Mouse (Mus musculus) testis, adult 2 months (tissue): ENCODE results near the gene Erich4. TPM values are rescaled to one million over a fixed set of nuclear protein-coding genes. Genes with fewer than 3 reads are reported as not detected.

Experiments
- H3K27ac ChIP-seq: fragments of 200-500 bp; 2 replicates; pipeline ENCODE4 v1.5.1; 2012; ENCODE audit warnings: low read depth, low read length; ENCODE audit not compliant: control insufficient read depth, insufficient read depth
- H3K27me3 ChIP-seq: fragments of 200-500 bp; 2 replicates; pipeline ENCODE4 v1.6.1; 2012; ENCODE audit warnings: mild to moderate bottlenecking, low read length, moderate library complexity; ENCODE audit not compliant: control insufficient read depth, insufficient read depth
- H3K36me3 ChIP-seq: fragments of 200-500 bp; 2 replicates; pipeline ENCODE4 v1.6.1; 2012; ENCODE audit warnings: mild to moderate bottlenecking, low read length; ENCODE audit not compliant: control insufficient read depth, insufficient read depth
- H3K4me1 ChIP-seq: fragments of 200-500 bp; 2 replicates; pipeline ENCODE4 v1.6.1; 2012; ENCODE audit warnings: low read length; ENCODE audit not compliant: control insufficient read depth, insufficient read depth
- H3K4me3 ChIP-seq: fragments of 200-500 bp; 2 replicates; pipeline ENCODE4 v1.5.1; 2012; ENCODE audit warnings: low read depth, mild to moderate bottlenecking, low read length, moderate library complexity, mixed read lengths; ENCODE audit not compliant: control insufficient read depth
- CTCF ChIP-seq: fragments of 200-500 bp; IDR thresholded peaks from 2 replicates; pipeline ENCODE4 v1.5.1; 2012; ENCODE audit warnings: low read depth, mild to moderate bottlenecking, inconsistent platforms, low read length, moderate library complexity; ENCODE audit not compliant: control insufficient read depth, insufficient read depth, insufficient replicate concordance
- POLR2A ChIP-seq: fragments of 200-500 bp; IDR thresholded peaks from 2 replicates; pipeline ENCODE4 v1.6.1; 2012; ENCODE audit warnings: low read depth, mild to moderate bottlenecking, inconsistent platforms, low read length, moderate library complexity; ENCODE audit not compliant: control insufficient read depth
- polyA plus RNA-seq: library from polyadenylated mRNA; depleted of rRNA; stranded (reverse); fragments of >200 nt; gene quantifications from 2 replicates; pipeline ENCODE4 v1.2.3, GENCODE M21; 2012

Erich4 gene
- polyA plus RNA-seq, 1 experiment = not detected

DNA sequence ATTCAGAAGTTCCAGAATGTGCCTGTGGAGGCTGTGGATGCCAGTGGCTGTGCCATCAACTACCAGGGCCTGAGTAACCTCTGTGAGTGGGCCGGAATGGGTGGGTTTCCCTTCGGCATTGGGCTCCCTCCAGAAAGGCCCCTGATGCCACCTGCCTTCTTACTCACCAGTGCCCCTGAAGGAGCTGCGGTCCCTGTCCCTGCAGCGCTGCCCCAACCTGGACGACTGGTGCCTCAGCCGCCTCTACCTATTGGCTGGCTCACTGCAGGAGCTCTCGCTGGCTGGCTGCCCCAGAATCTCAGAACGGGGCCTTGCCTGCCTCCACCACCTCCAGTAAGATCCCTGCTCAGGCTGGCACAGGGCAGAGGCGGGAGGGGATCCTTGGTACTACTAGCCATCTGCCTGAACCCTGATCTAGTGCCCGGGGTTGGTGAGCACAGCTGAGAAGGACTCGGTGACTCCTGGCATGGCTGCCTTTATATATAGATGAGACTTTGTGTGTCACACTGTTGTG is 8.2 kb upstream of the Erich4 start:
- TF ChIP-seq POLR2A (no peak), CTCF (no peak)
- H3K27me3 ChIP-seq = no peaks in the 10 kb centered on the region
- peaks cover 20% of the 10 kb centered on the region for H3K4me1 ChIP-seq
- H3K36me3 ChIP-seq = peaks cover 2% of the 10 kb centered on the region
- H3K4me3 ChIP-seq = no peak overlapping the region
- no peak overlapping the region for H3K27ac ChIP-seq

DNA sequence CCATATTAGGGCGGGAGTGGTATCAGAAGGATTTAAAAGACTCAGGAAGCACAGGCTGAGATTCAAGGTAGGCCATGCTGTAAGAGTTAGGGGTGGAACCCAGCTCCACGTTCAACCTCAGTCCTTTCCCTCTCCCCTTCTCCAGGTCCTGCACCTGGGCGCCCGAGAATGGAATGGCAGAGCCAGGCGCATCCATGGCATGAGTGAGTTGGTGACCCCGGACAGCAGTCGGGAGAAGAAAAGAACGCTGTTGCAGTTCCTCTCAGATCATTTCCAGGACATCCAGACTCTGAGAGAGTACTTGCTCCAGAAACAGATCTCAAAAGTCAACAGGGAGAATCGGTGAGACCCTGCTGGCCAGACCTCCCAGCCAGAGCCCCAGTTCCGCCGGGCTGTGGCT is 5.1 kb upstream of the Erich4 start:
- Histone ChIP-seq H3K36me3 (peaks cover 2% of the 10 kb centered on the region), H3K4me1 (peaks cover 10% of the 10 kb centered on the region), H3K27ac (no peak overlapping the region), H3K27me3 (no peaks in the 10 kb centered on the region), H3K4me3 (no peak overlapping the region; the same call in 1 of the 2 replicates)
- TF ChIP-seq CTCF (no peak), POLR2A (no peak)

DNA sequence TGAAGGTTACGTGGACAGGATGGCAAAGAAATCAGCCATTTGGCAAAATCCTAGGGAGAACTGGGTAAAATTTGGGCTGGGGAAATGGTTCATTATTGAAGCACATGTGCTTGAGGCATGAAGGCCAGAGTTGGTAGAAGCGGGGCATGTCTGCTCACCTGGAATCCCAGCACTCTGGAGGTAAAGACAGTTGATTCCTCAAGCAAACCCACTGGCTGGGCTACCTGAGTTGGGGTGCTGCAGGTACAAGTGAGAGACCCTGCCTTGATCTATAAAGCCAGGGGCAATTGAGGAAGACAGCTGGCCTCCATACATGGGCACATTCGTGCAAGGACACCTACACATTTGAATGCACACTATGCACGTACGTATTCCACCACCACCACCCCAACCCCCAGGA is 4.4 kb upstream of the Erich4 start:
- peaks cover 2% of the 10 kb centered on the region for H3K36me3 ChIP-seq

DNA sequence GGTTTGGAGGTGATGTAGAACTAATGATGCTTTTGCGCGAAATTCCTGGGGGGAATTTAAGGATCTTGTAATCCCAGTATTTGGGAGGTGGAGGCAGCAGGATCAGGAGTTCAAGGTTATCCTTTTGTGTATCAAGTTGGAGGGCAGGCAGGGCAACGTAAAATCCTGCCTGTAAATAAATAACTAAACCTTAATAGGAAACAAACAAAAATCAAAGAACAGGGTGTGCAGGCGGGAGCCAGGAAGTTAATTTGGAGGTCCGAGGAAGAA is 4.0 kb upstream of the Erich4 start:
- Histone ChIP-seq H3K27ac (peak overlapping the region; percentile 87), H3K36me3 (peaks cover 1% of the 10 kb centered on the region; the same call in 1 of the 2 replicates), H3K27me3 (no peaks in the 10 kb centered on the region), H3K4me3 (peak overlapping the region; percentile 97), H3K4me1 (peaks cover 12% of the 10 kb centered on the region)
- TF ChIP-seq CTCF = no peak
- TF ChIP-seq POLR2A = no peak

More for the DNA sequence above, 4.4 kb upstream of the Erich4 start:
- Histone ChIP-seq H3K4me1 (peaks cover 10% of the 10 kb centered on the region), H3K27ac (no peak overlapping the region), H3K27me3 (no peaks in the 10 kb centered on the region), H3K4me3 (peak overlapping the region; percentile 97)
- TF ChIP-seq CTCF = no peak
- TF ChIP-seq POLR2A = no peak

DNA sequence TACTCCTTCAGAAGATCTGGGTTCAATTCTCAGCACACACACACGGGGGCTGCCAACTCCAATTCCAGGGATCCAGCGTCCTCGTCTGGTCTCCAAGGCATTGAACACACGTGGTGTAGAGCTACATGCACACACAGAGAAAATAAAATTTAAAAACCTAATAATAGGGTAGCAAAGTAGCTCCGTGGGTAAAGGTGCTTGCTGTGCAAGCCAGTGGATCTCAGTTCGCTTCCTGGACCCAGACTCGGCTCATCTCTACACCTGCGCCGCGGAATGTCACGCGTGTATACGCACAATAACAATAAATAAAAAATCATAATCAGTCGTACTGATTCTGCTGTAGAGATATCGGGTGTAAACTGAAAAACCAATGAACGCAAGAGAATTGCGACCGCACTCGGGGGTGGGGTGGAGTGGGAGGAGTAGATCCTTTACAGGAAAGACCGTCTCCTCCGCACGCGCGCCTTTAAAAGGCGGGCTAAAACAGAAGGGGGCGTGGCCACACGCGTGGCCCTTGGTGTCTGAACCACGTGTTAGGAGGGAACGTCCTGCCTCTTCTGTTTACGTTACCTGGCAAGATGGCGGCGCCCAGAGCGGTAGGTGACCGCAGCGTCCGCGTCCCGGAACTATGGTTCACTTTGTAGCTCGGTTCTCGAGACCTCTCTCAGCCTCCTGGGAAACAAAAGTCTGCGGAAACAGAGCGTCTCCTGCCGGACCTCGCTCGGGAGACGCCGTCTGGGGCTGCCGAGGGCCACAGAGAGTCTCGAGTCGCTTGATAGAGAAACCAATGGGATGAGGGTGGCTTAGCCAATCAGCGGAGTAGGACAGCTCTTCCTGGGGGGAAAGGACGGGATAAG is 3.4 kb upstream of the Erich4 start, which contains the start of gene Dmac2:
Dmac2 (plus strand) TSS at position 550 of the 857 bp plus-strand sequence.
- peaks cover 12% of the 10 kb centered on the region for H3K4me1 ChIP-seq
- peaks cover 1% of the 10 kb centered on the region; the same call in 1 of the 2 replicates for H3K36me3 ChIP-seq
- peak within 1 kb of the TSS; percentile 87 for H3K27ac ChIP-seq
- H3K4me3 ChIP-seq = peak within 1 kb of the TSS; percentile 97
- TF ChIP-seq CTCF (no peak), POLR2A (peak; percentile 95)
- no peaks in the 10 kb centered on the region for H3K27me3 ChIP-seq

DNA sequence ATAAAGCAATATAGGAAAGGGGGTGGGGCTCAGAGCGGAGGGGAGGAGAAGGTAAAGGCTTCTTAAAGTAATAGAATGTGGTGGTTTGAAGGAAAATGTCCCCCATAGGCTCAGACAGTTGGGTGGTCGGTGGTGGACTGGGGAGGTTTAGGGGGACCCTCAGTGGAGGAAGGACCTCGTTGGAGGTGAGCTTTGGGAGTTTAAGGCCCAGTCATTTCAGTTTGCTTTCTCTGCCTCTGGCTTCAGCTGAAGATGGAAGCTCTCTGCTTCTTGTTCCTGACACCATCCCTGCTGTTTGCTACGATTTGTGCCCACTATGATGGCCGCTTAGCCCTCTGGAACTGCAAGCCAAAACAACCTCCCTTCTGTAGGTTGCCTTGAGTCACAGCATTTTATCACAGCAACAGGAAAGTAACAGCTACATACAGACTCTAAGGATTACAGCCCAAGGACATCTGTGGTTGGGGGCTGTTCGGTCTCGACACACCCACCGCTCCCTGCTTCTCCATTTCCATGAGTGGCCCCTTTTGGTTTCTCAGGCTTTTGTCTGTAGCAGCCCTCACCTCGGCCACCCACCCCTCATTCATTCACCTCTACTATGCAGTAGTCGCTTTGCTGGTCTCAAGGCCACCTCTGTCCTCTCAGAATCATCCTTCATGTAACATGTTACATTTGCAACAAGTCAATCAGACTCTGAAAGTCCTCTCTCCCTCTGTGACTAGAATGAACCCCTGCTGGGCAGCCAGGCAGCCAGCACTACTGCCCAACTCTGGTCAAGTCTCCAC is 1.9 kb upstream of the Erich4 start:
- H3K36me3 ChIP-seq = peaks cover 1% of the 10 kb centered on the region; the same call in 1 of the 2 replicates
- no peaks in the 10 kb centered on the region for H3K27me3 ChIP-seq
- H3K4me3 ChIP-seq = no peak overlapping the region
- no peak overlapping the region for H3K27ac ChIP-seq
- TF ChIP-seq POLR2A = no peak
- no peak for TF ChIP-seq CTCF
- H3K4me1 ChIP-seq = peaks cover 12% of the 10 kb centered on the region
